Mouse (Mus musculus) limb, embryonic 11.5 days (tissue): ENCODE results near the gene Ppfibp2. TPM values are rescaled to one million over a fixed set of nuclear protein-coding genes. Genes with fewer than 3 reads are reported as not detected.

Source experiments
- ATAC-seq: fragments of 200-750 bp; cut with Nextera tagmentation; 2 replicates; pipeline ENCODE4 v1.8.0; 2017; ENCODE audit warnings: low read depth; ENCODE audit not compliant: insufficient number of reproducible peaks, low FRiP score, low TSS enrichment
- DNase-seq: peaks from one replicate; pipeline ENCODE4 v3.0.0-alpha.2; 2015; ENCODE audit warnings: low spot score
- H3K27ac ChIP-seq: fragments of 300-500 bp; sonication (generic); replicated peaks from 2 replicates; pipeline ENCODE4 v1.5.1; 2014; ENCODE audit warnings: low read depth, mild to moderate bottlenecking, low read length
- H3K27me3 ChIP-seq: fragments of 300-500 bp; sonication (generic); 2 replicates; pipeline ENCODE4 v1.6.1; 2014; ENCODE audit warnings: mild to moderate bottlenecking, low read length, mixed read lengths; ENCODE audit not compliant: control insufficient read depth, insufficient read depth
- H3K36me3 ChIP-seq: fragments of 300-500 bp; sonication (generic); 2 replicates; pipeline ENCODE4 v1.6.1; 2014; ENCODE audit warnings: mild to moderate bottlenecking, low read length, moderate library complexity, mixed read lengths; ENCODE audit not compliant: control insufficient read depth, insufficient read depth
- H3K4me1 ChIP-seq: fragments of 300-500 bp; sonication (generic); 2 replicates; pipeline ENCODE4 v1.6.1; 2014; ENCODE audit warnings: low read length, mixed read lengths; ENCODE audit not compliant: control insufficient read depth, insufficient read depth
- H3K4me2 ChIP-seq: fragments of 300-500 bp; sonication (generic); 2 replicates; pipeline ENCODE4 v1.6.1; 2014; ENCODE audit warnings: low read depth, mild to moderate bottlenecking, moderate library complexity; ENCODE audit not compliant: severe bottlenecking
- H3K4me3 ChIP-seq: fragments of 300-500 bp; sonication (generic); 2 replicates; pipeline ENCODE4 v1.5.1; 2014; ENCODE audit warnings: low read depth, low read length
- H3K9ac ChIP-seq: fragments of 300-500 bp; sonication (generic); 2 replicates; pipeline ENCODE4 v1.6.1; 2014; ENCODE audit warnings: mild to moderate bottlenecking, low read length
- H3K9me3 ChIP-seq: fragments of 300-500 bp; sonication (generic); 2 replicates; pipeline ENCODE4 v1.6.1; 2016; ENCODE audit warnings: low read length; ENCODE audit not compliant: control insufficient read depth
- WGBS: fragments of 180-500 bp; shearing (Covaris S2); extraction: QIAGEN DNeasy Blood & Tissue Kit; methylation state at CpG from one replicate; pipeline ENCODE4 v1.1.7; 2014; 5-methylcytosine and 5-hydroxymethylcytosine counted together
- polyA plus RNA-seq: library from polyadenylated mRNA; unstranded; fragments of >200 nt; fragmentation: Nextera tagmentation; extraction: Ambion mirVana; gene quantifications from 2 replicates; pipeline ENCODE4 v1.2.1, GENCODE M21; 2014

Ppfibp2 gene
- polyA plus RNA-seq, 1 experiment from 2014 or later = 18.3 TPM

DNA sequence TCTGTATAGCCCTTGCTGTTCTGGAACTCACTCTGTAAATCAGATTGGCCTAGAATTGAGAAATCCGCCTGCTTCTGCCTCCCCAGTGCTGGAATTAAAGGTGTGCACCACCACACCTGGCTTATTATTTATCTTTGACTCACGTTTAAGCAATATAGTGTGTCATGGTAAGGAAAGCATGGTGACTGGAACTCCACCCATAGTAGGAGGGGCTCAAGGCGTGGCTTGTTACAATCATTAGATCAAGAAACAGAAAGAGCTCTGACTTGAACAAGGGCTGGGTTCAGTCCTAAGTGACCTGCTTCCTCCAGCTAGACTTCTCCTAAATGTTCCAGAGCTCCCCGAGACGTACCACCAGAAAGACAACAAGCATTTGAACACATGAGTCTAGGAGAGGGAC, 105.6 kb downstream of the Ppfibp2 start:
- DNase-seq (no peak), ATAC-seq (no peak)
- WGBS = 88% methylated on average over 5 of the region's 5 CpGs
- H3K9me3 ChIP-seq = no peaks in the 10 kb centered on the region
- H3K4me1 ChIP-seq = peaks cover 13% of the 10 kb centered on the region; the same call in 1 of the 2 replicates
- no peak overlapping the region for H3K27ac ChIP-seq
- H3K27me3 ChIP-seq = no peaks in the 10 kb centered on the region
- no peak overlapping the region for H3K4me2 ChIP-seq
- H3K4me3 ChIP-seq = no peak overlapping the region
- no peaks in the 10 kb centered on the region; the same call in 1 of the 2 replicates for H3K36me3 ChIP-seq
- no peak overlapping the region for H3K9ac ChIP-seq

DNA sequence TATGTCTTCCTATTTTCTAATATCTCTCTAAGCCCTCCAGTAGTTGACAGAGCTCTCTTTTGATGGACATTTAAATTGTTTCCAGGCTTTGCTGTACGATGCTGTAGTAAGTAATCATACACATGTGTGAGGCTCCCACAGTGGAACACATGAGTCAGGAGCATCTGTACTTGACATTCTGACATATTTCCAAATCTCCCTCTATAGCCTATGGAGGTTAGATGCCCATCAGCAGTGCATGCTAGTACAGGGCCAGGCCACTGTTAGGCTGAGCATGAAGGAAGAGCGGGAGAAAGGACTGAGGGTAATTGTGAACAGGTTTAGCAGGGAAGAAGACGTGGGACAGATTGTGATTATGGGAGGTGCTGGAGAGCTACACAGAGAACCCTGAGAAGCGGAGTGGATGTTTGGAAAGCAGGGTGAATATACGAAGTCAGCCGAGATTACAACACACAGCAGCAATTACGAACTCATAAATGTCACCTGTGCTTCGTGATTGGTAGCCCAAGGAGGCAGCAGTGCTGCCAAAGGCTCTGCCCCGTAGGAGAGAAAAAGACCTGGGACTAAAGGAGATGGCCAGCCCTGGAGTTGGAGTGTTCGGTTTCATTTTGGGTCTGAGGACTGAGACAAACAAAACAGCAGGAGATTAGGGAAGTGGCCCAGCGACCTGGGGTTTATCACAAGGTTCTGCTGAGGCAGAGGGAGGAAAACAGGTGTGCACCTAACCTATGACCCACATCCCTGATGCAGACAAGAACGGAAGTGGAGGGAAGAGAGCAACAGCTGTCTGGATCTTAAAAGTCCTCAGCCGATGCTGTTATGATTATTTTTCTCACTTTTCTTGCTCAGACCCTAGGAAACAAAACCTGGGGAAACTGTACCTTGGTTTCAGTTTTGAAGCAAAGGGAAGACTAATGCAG, 107.7 kb downstream of the Ppfibp2 start:
- no peaks in the 10 kb centered on the region; the same call in 1 of the 2 replicates for H3K36me3 ChIP-seq
- H3K9me3 ChIP-seq = no peaks in the 10 kb centered on the region
- ATAC-seq = peak; percentile 66
- no peaks in the 10 kb centered on the region for H3K27me3 ChIP-seq
- no peak overlapping the region for H3K9ac ChIP-seq
- DNase-seq = no peak
- H3K4me2 ChIP-seq = no peak overlapping the region; the same call in 1 of the 2 replicates
- H3K4me1 ChIP-seq = peaks cover 16% of the 10 kb centered on the region
- H3K27ac ChIP-seq = peak overlapping the region; percentile 54
- no peak overlapping the region for H3K4me3 ChIP-seq
- WGBS = 24% methylated on average over 13 of the region's 13 CpGs

DNA sequence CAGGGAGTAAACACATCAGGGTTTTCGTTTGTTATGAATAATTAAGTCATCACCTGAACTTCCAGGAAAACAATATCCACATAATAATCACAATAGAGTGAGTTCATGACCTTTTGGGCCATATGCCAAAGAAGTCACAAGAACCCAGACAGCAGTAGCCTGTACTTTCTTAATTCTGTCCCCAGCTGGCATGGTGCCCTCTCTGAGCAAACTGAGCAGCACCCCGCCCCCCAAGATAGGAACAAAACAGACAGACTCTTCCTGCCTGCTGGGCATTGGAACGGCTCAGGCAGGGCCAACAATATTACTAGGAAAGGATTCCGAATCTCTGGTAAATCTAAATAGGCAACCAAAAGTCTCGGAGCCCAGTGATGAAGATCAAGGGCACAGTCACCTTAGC, 110.9 kb downstream of the Ppfibp2 start:
- DNase-seq (no peak), ATAC-seq (no peak)

DNA sequence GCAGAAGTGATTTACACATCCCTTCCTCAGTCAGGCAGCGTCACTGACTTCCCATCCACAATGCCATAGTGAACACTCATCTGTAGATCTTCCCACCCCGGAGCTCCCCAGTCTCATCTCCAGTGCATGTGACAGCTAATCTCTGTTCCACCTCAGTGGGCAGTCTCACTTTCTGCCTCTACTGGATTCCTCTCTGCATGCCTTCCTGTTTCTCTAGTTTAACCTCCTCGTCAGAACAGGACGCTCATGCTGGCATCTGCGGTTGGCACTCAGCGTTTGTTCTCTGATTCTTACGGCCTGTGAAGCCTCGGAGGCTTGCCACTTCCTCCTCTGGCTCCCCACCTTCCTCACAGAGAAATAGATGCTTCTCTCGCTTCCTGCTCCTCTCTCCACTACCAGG, 112.6 kb downstream of the Ppfibp2 start:
- DNase-seq = no peak
- H3K9ac ChIP-seq = no peak overlapping the region
- no peaks in the 10 kb centered on the region for H3K9me3 ChIP-seq
- H3K4me1 ChIP-seq = peaks cover 27% of the 10 kb centered on the region
- no peak overlapping the region for H3K4me3 ChIP-seq
- no peak overlapping the region for H3K4me2 ChIP-seq
- no peak overlapping the region for H3K27ac ChIP-seq
- WGBS = 71% methylated on average over 9 of the region's 9 CpGs
- H3K36me3 ChIP-seq = no peaks in the 10 kb centered on the region
- no peak for ATAC-seq
- H3K27me3 ChIP-seq = no peaks in the 10 kb centered on the region

More for the DNA sequence above, 110.9 kb downstream of the Ppfibp2 start:
- H3K36me3 ChIP-seq = no peaks in the 10 kb centered on the region; the same call in 1 of the 2 replicates
- no peaks in the 10 kb centered on the region for H3K9me3 ChIP-seq
- H3K27ac ChIP-seq = no peak overlapping the region
- WGBS = 90% methylated on average over 5 of the region's 5 CpGs
- H3K4me2 ChIP-seq = no peak overlapping the region
- H3K4me1 ChIP-seq = peaks cover 33% of the 10 kb centered on the region
- no peak overlapping the region for H3K9ac ChIP-seq
- H3K27me3 ChIP-seq = no peaks in the 10 kb centered on the region
- no peak overlapping the region for H3K4me3 ChIP-seq

DNA sequence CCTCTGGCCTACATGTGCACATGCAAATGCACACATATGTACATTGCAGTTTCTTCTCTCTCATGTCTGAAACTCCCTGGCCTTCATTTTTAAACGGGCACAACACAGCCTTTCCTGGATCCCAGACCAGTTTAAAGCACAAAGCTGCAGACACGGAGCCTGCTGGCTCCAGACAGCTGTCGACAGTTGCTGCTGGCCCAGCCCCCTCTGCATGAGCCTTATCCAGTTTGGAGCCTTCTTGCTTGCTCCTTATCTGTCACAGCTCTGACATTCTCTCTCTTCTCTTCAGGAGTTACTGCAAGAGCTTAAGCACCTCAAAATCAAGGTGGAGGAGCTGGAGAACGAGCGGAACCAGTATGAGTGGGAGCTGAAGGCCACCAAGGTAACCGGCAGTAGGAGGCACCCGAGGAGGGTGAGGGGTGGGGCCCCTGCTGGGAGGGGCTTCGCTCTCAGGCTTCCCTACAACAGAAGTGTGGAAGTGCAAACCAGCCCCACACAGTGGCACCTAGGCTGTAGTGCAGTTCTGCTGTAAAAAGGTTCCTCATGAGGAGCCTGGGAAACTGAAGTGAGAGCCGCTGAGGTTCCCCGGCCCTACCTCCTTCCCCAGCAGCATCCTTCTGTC, 113.6 kb downstream of the Ppfibp2 start:
- no peaks in the 10 kb centered on the region for H3K9me3 ChIP-seq
- WGBS = 2% methylated on average over 10 of the region's 10 CpGs
- H3K27me3 ChIP-seq = no peaks in the 10 kb centered on the region
- peak; percentile 89 for ATAC-seq
- H3K36me3 ChIP-seq = no peaks in the 10 kb centered on the region
- DNase-seq = peak; percentile 85
- H3K4me3 ChIP-seq = 0 out of 2 replicates have a peak overlapping the region, but pooled peaks have one; percentile 8
- H3K27ac ChIP-seq = peak overlapping the region; percentile 59
- H3K4me1 ChIP-seq = peaks cover 19% of the 10 kb centered on the region
- H3K9ac ChIP-seq = peak overlapping the region; percentile 37; the same call in 1 of the 2 replicates
- peak overlapping the region; percentile 31 for H3K4me2 ChIP-seq

DNA sequence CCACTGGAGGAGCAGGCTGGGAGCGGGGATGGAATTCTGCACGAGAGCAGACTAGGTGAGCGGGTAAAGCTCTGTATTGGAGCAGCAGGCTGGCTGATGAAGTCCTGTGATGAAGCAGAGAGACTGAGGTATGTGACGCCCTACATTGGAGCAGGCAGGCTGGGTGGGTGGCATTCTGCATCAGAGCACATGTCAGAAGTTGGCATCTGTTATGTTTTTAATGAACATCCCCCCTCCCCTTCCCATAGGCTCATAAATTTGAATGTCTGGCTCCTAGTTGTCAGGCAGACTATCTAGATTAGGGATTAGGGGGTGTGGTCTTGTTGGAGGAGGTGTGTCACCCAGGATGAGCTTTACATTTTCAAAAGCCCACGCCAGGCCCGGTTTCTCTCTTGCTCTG, 117.7 kb downstream of the Ppfibp2 start:
- DNase-seq (no peak), ATAC-seq (no peak)
- Histone ChIP-seq H3K27ac (no peak overlapping the region), H3K9me3 (no peaks in the 10 kb centered on the region), H3K4me2 (no peak overlapping the region), H3K4me3 (no peak overlapping the region), H3K4me1 (peaks cover 16% of the 10 kb centered on the region), H3K36me3 (no peaks in the 10 kb centered on the region), H3K27me3 (no peaks in the 10 kb centered on the region), H3K9ac (no peak overlapping the region)
- 65% methylated on average over 6 of the region's 6 CpGs for WGBS

DNA sequence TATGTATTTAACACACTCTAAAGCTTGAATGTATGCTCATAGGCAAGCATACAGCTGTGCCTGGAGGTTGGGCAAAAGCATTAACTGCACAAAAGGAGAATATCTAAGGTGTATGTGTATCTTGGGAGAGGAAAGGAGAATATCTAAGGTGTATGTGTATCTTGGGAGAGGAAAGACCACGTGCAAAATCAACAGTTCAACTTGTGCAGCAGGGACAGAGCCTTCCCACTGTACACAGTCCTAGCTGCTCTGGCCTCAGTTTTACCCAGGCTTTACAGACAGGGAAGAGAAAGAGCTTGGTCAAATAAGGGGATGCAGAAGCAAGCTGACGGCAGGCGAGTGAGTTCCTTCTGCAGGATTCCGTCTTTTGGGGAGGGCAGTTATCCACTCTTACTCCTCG, 119.1 kb downstream of the Ppfibp2 start:
- no peak overlapping the region for H3K4me3 ChIP-seq
- 90% methylated on average over 5 of the region's 5 CpGs for WGBS
- H3K4me2 ChIP-seq = no peak overlapping the region
- H3K4me1 ChIP-seq = peaks cover 6% of the 10 kb centered on the region; the same call in 1 of the 2 replicates
- ATAC-seq = no peak
- no peak overlapping the region for H3K9ac ChIP-seq
- no peak overlapping the region for H3K27ac ChIP-seq
- no peaks in the 10 kb centered on the region for H3K9me3 ChIP-seq
- no peaks in the 10 kb centered on the region; the same call in 1 of the 2 replicates for H3K36me3 ChIP-seq
- H3K27me3 ChIP-seq = no peaks in the 10 kb centered on the region
- no peak for DNase-seq

DNA sequence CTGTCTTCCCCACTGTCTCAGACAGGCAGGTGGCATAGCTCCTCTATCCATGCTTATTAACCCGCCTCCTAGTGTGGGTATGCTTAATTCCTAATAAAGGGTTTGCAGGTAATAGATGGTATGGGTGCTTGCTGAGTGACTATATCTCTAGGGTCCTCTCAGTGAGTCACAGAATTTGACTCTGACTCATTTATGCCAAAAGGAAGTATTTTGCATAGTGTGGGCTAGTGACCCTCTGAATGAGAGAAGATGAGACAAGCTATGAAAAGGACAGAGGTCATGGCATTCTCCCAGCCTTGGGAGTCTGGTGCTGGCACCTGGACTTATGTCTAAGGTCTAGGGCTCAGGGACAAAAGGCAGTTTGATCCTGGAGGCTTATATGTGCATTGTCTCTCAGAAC, 125.8 kb downstream of the Ppfibp2 start:
- ATAC-seq = no peak
- Histone ChIP-seq H3K9me3 (no peaks in the 10 kb centered on the region), H3K4me1 (no peaks in the 10 kb centered on the region), H3K4me3 (no peak overlapping the region), H3K4me2 (no peak overlapping the region), H3K27me3 (no peaks in the 10 kb centered on the region), H3K9ac (no peak overlapping the region), H3K27ac (no peak overlapping the region), H3K36me3 (peaks cover 6% of the 10 kb centered on the region)
- WGBS = 91% methylated on average over 1 of the region's 1 CpGs
- DNase-seq = no peak
